Mouse (Mus musculus) testis, adult 2 months (tissue): Measurements from ENCODE around the gene Hivep1.

Experiments
- CTCF ChIP-seq: fragments of 200-500 bp; IDR thresholded peaks from 2 replicates; pipeline ENCODE4 v1.5.1; 2012; ENCODE audit warnings: low read depth, mild to moderate bottlenecking, inconsistent platforms, low read length, moderate library complexity; ENCODE audit not compliant: control insufficient read depth, insufficient read depth, insufficient replicate concordance
- POLR2A ChIP-seq: fragments of 200-500 bp; IDR thresholded peaks from 2 replicates; pipeline ENCODE4 v1.6.1; 2012; ENCODE audit warnings: low read depth, mild to moderate bottlenecking, inconsistent platforms, low read length, moderate library complexity; ENCODE audit not compliant: control insufficient read depth

GRCm38 (mm10) chr13:42089025-42089424, 37.2 kb downstream of the Hivep1 start:
- TF ChIP-seq POLR2A (no peak), CTCF (no peak)
